Mouse (Mus musculus): ENCODE data around the gene Grasp. TPM values are rescaled to one million over a fixed set of nuclear protein-coding genes. Genes with fewer than 3 reads are reported as not detected.
A peak's percentile ranks its signal among the peaks of the same experiment; 100 is the strongest.

The Grasp gene
- polyA plus RNA-seq, 1 experiment from 2014 or later = 1.1 TPM

DNA sequence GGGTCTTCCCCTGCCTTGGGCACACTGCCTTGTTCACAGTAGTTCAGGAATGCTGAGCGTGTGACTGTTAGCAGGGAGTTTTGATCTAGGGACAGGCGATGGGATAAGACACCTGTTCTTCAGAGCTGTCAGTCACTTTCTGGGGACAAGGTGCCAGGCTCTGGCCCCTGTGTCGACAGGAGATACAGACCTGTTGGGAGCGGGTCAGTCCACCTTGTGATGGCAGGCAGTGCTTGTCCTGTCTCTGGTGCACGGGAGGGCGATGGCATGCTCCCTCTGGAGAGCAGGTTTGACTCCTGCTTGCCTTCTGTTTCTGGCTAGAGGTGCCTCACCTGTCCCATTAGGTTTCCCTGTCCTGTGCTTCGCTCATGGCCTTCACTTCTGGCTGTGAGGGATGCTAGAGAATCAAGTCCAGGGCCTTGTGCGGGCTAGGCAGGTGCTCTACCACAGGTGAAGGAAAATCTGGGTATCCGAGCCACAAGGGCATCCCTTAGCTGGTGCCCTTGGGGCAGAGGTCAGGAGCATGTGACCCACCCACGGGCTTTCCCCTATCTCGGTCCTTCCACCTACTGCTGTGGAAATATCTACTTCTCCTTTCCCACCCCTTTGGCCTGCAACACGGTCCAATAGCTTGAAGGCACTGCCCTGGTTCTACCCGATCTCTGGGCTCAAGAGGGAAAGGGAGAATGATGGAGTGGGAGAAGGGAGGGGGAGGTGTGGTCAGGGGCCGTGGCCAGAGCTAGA is 32.6 kb downstream of the Grasp start:
- Histone ChIP-seq H3K27ac (ENCODE audit: low read depth, low read length) (no peak overlapping the region), H3K4me3 (ENCODE audit: low read length) (no peak overlapping the region), H3K4me1 (ENCODE audit: control insufficient read depth, insufficient read depth, low read depth, low read length) (peaks cover 6% of the 10 kb centered on the region), H3K27me3 (replicated peaks; ENCODE audit: control insufficient read depth, insufficient read depth, low read length) (no peaks in the 10 kb centered on the region), H3K4me2 (ENCODE audit: low read length) (no peak overlapping the region), H3K9ac (ENCODE audit: low read depth, low read length) (no peak overlapping the region), H3K9me3 (ENCODE audit: control insufficient read depth, low read length) (no peaks in the 10 kb centered on the region), H3K36me3 (ENCODE audit: control insufficient read depth, insufficient read depth, low read length) (no peaks in the 10 kb centered on the region)
- no peak for ATAC-seq
- 80% methylated on average over 13 of the region's 14 CpGs for WGBS

DNA sequence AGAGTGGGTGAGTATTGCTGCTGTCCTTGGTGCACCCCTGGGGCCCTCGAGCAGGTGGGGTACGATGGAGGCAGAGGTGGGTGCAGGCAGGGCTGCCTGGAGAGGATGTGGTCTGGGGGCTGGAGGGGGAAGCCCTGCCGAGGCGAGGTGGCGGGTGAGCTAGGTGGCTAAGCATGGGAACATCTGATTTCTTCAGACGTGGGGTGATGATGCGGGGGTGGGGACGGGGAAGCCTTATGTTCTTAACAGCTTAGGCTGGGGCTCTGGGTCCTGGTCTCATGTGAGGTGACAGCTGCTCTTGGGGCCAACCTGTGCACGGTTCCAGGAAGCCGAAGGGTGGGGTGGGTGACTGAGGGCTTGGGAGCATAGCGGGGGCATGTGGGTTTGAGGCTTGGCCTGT is 34.4 kb downstream of the Grasp start:
- 83% methylated on average over 11 of the region's 11 CpGs for WGBS
- ATAC-seq = no peak
- Histone ChIP-seq H3K4me2 (ENCODE audit: low read length) (no peak overlapping the region), H3K27ac (ENCODE audit: low read depth, low read length) (no peak overlapping the region), H3K4me3 (ENCODE audit: low read length) (no peak overlapping the region), H3K36me3 (ENCODE audit: control insufficient read depth, insufficient read depth, low read length) (no peaks in the 10 kb centered on the region), H3K9me3 (ENCODE audit: control insufficient read depth, low read length) (no peaks in the 10 kb centered on the region), H3K4me1 (ENCODE audit: control insufficient read depth, insufficient read depth, low read depth, low read length) (peaks cover 6% of the 10 kb centered on the region), H3K27me3 (replicated peaks; ENCODE audit: control insufficient read depth, insufficient read depth, low read length) (no peaks in the 10 kb centered on the region), H3K9ac (ENCODE audit: low read depth, low read length) (no peak overlapping the region)

DNA sequence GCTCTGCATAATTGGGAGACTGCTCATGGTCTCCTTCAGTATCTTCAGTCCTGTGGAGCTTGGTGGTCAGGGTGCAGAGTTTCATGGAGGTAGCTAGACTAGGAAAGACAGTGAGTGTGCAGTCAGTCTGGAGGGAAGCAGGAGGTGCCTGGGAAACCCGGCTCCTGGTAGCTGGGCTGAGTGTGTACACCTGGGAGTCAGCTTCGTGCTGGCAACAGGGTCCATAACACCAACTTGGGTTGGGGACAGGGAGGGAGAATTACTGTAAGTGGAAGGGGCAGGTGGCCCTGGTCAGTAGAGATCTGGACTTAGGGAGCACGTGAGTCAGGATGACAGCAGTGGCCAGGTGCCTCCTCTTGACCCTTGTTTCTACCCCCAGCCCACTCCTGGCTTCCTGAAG is 35.9 kb downstream of the Grasp start:
- peaks cover under 1% of the 10 kb centered on the region; the same call in 1 of the 2 replicates for H3K4me1 ChIP-seq (ENCODE audit: control insufficient read depth, insufficient read depth, low read depth, low read length)
- H3K27me3 ChIP-seq (replicated peaks; ENCODE audit: control insufficient read depth, insufficient read depth, low read length) = no peaks in the 10 kb centered on the region
- no peaks in the 10 kb centered on the region for H3K36me3 ChIP-seq (ENCODE audit: control insufficient read depth, insufficient read depth, low read length)
- H3K9me3 ChIP-seq (ENCODE audit: control insufficient read depth, low read length) = no peaks in the 10 kb centered on the region
- 89% methylated on average over 3 of the region's 3 CpGs for WGBS
- no peak overlapping the region for H3K4me3 ChIP-seq (ENCODE audit: low read length)
- no peak overlapping the region for H3K27ac ChIP-seq (ENCODE audit: low read depth, low read length)
- H3K4me2 ChIP-seq (ENCODE audit: low read length) = no peak overlapping the region
- H3K9ac ChIP-seq (ENCODE audit: low read depth, low read length) = no peak overlapping the region
- no peak for ATAC-seq

DNA sequence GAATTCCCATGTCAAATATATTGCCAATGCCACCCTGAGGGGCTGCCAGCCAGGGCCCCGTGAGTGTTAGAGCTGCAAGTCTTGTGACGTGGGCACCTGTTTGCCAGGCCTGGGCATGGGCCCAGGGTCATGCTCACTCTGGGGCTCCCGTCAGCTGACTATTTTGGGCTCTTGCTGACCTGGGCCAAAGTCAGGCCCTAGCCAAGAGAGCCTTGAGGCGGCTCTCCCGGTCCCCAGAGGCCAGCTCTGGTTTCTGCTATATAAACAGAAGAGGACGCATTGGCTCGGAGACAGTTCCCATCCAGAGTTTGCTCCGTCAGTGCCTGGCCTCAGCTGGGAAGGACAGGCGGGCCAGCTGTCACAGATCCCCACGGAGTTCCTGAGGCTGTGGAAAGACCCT is 36.4 kb downstream of the Grasp start:
- peak; percentile 31; the same call in 1 of the 2 replicates for ATAC-seq
- WGBS = 64% methylated on average over 10 of the region's 10 CpGs
- Histone ChIP-seq H3K4me1 (ENCODE audit: control insufficient read depth, insufficient read depth, low read depth, low read length) (no peaks in the 10 kb centered on the region; the same call in 1 of the 2 replicates), H3K27ac (ENCODE audit: low read depth, low read length) (no peak overlapping the region), H3K9me3 (ENCODE audit: control insufficient read depth, low read length) (no peaks in the 10 kb centered on the region), H3K9ac (ENCODE audit: low read depth, low read length) (no peak overlapping the region), H3K36me3 (ENCODE audit: control insufficient read depth, insufficient read depth, low read length) (no peaks in the 10 kb centered on the region), H3K4me3 (ENCODE audit: low read length) (no peak overlapping the region), H3K27me3 (replicated peaks; ENCODE audit: control insufficient read depth, insufficient read depth, low read length) (no peaks in the 10 kb centered on the region), H3K4me2 (ENCODE audit: low read length) (no peak overlapping the region)

DNA sequence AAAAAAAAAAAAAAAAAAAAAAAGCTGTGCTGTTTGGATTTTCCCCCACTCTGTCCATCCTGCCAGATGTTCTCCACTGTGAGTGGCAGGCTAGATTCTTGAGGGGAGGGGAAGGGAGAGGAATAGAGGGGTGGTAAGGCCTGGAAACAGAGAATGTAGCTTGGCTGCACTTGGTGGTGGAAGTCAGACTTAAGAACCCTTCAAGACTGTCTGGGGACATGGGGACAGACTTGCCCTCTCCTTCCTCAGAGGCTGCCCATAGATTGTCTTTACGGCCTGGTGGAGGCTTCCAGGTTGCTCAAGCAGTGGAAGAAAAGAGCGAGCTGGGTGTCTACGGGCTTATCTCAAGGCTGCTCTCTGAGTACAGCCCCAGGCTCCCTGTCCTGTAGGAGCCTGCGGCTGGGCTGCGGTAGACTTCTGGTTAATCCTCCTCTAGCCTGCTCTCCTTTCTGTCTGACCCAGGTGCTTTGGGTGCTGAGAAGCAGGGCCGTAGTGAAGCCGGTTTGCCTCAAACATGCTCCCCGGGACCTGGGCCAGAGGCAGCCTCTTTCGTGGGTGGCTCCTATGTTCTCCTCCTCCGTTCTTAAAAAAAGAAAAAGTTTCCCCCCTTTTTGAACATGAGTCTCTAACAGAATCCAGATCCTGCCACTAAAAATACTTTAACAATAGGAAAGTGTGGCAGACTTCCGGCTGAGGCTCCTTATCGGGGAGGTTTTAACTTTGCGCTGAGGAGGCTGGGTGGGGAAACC is 37.1 kb downstream of the Grasp start:
- H3K4me2 ChIP-seq (ENCODE audit: low read length) = no peak overlapping the region
- H3K36me3 ChIP-seq (ENCODE audit: control insufficient read depth, insufficient read depth, low read length) = no peaks in the 10 kb centered on the region
- H3K4me3 ChIP-seq (ENCODE audit: low read length) = no peak overlapping the region
- 72% methylated on average over 13 of the region's 13 CpGs for WGBS
- no peak for ATAC-seq
- no peak overlapping the region for H3K9ac ChIP-seq (ENCODE audit: low read depth, low read length)
- peaks cover 4% of the 10 kb centered on the region; the same call in 1 of the 2 replicates for H3K27me3 ChIP-seq (replicated peaks; ENCODE audit: control insufficient read depth, insufficient read depth, low read length)
- peaks cover 5% of the 10 kb centered on the region for H3K4me1 ChIP-seq (ENCODE audit: control insufficient read depth, insufficient read depth, low read depth, low read length)
- no peaks in the 10 kb centered on the region for H3K9me3 ChIP-seq (ENCODE audit: control insufficient read depth, low read length)
- H3K27ac ChIP-seq (ENCODE audit: low read depth, low read length) = peak overlapping the region; percentile 29; the same call in 1 of the 2 replicates

DNA sequence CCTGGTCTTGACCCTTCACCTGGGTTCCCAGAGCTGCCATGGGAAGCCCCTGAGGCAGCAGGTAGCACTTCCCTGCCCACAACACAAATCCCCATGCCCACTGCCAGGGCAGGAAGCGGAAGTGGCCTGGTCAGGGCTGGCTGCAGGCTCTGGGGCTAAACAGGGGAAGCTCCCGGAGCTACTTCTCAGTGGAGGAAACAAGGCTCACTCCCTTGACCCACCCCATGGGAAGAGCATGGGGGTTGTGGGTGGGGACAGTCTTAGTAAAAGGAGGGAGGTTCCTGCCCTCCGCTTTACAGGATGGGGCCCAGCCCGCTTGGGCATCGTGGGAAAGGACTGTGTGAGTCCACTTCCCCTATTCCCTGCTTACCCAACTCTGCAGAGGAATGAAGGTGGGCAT is 38.5 kb downstream of the Grasp start:
- peaks cover 7% of the 10 kb centered on the region for H3K4me1 ChIP-seq (ENCODE audit: control insufficient read depth, insufficient read depth, low read depth, low read length)
- H3K9me3 ChIP-seq (ENCODE audit: control insufficient read depth, low read length) = no peaks in the 10 kb centered on the region
- no peak overlapping the region for H3K4me3 ChIP-seq (ENCODE audit: low read length)
- no peak overlapping the region for H3K4me2 ChIP-seq (ENCODE audit: low read length)
- no peak overlapping the region for H3K27ac ChIP-seq (ENCODE audit: low read depth, low read length)
- no peak for ATAC-seq
- 60% methylated on average over 5 of the region's 5 CpGs for WGBS
- H3K9ac ChIP-seq (ENCODE audit: low read depth, low read length) = no peak overlapping the region
- no peaks in the 10 kb centered on the region for H3K36me3 ChIP-seq (ENCODE audit: control insufficient read depth, insufficient read depth, low read length)
- peaks cover 4% of the 10 kb centered on the region for H3K27me3 ChIP-seq (replicated peaks; ENCODE audit: control insufficient read depth, insufficient read depth, low read length)

DNA sequence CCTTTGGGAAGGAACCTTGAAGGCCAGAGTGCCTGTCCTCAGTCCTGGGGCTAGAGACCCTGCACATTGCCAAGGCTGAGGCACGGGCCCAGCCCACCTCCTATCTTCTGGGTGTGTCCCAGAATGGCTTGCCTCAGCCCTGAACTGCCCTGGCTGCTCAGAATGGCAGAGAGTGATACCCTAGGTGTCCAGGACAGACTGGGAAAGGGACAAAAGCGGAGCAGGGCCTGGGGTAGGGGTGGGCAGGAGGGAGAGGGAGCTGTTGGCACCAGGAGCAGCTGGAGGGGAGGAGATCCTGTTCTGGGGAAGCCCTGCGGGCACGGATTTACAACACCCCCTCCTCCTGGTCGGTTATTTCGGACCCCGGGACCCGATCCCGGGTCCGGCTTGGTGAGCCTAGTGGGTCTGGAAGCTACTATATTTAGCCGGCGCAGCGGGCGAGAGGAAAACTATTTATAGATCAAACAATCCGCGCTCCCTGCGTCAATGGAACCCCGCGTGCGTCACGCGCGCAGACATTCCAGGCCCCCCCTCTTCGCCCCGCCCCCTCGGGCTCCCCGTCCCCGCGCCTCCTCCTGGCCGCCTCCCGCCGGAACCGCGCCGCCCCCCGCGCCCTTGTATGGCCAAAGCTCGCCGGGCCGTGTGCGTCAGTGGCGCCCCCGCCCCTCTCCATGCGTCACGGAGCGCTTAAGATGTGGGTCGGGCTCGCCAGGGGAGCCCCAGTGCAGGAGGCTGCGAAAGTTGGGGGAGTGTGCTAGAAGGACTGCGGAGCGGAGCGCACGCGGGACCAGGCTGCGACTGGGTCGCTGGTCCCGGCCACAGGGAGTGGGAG is 42.4 kb downstream of the Grasp start:
- Histone ChIP-seq H3K27me3 (replicated peaks; ENCODE audit: control insufficient read depth, insufficient read depth, low read length) (peaks cover 9% of the 10 kb centered on the region), H3K27ac (ENCODE audit: low read depth, low read length) (no peak overlapping the region; the same call in 1 of the 2 replicates), H3K4me1 (ENCODE audit: control insufficient read depth, insufficient read depth, low read depth, low read length) (peaks cover 7% of the 10 kb centered on the region), H3K4me3 (ENCODE audit: low read length) (peak overlapping the region; percentile 54), H3K9ac (ENCODE audit: low read depth, low read length) (peak overlapping the region; percentile 50), H3K4me2 (ENCODE audit: low read length) (peak overlapping the region; percentile 94), H3K36me3 (ENCODE audit: control insufficient read depth, insufficient read depth, low read length) (peaks cover 5% of the 10 kb centered on the region), H3K9me3 (ENCODE audit: control insufficient read depth, low read length) (no peaks in the 10 kb centered on the region)
- peak; percentile 79 for ATAC-seq
- under 1% methylated on average over 43 of the region's 57 CpGs for WGBS

DNA sequence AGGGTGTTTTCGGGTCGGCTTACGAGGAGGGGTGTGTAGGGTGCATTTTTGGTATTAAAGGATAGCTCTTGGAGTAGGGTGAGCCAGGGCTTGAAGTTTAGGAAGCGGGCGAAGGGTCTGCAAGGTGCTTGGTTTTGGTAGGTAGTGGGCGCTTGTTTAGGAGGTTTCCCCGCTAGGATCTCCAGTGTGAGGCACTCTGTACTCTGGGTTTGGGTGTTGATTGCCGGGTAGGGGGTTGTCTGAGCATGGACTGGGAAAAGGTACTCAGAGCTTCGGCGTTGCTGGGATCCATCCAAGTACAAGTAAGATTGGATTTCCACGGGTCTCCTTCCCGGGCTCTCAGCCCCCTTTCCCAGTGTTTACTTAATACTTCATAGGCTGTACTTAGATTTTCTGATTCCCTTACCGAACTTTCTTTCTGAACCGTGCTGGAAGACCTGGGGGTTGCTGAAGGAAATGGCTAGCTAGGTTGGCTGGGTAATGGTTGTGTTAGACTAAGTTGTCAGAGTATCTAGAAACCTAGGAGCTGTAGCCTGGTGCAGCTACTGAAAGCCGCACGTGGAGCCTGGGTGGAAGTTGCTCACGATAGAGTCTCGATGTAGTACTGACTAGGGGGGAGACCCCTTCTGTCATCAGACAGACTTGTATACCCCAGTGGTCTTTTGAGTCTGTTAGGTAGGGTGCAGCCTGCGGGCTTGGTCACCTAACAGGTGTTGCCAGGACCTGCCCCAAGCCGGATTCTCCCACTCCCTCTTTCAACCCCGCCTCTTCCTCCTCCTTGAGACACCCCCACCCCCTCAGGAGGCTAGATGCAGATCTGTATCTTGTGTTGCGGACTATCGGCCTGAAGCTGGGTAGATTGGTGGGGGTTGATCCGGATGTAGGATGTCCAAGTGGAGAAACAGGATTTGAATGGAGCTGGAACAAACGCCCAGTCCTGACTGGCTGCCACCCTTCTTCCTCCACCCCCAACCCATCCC is 43.4 kb downstream of the Grasp start:
- Histone ChIP-seq H3K9ac (ENCODE audit: low read depth, low read length) (peak overlapping the region; percentile 50), H3K27me3 (replicated peaks; ENCODE audit: control insufficient read depth, insufficient read depth, low read length) (peaks cover 9% of the 10 kb centered on the region), H3K4me1 (ENCODE audit: control insufficient read depth, insufficient read depth, low read depth, low read length) (peaks cover 7% of the 10 kb centered on the region), H3K4me3 (ENCODE audit: low read length) (peak overlapping the region; percentile 54), H3K36me3 (ENCODE audit: control insufficient read depth, insufficient read depth, low read length) (peaks cover 5% of the 10 kb centered on the region), H3K27ac (ENCODE audit: low read depth, low read length) (no peak overlapping the region), H3K4me2 (ENCODE audit: low read length) (peak overlapping the region; percentile 94), H3K9me3 (ENCODE audit: control insufficient read depth, low read length) (no peaks in the 10 kb centered on the region)
- no peak for ATAC-seq
- WGBS = 7% methylated on average over 25 of the region's 25 CpGs

Data from hindbrain, embryonic 16.5 days (tissue).